Comparison of ENCODE assay signal across 20 mouse cellular contexts in the genomic region with DNA sequence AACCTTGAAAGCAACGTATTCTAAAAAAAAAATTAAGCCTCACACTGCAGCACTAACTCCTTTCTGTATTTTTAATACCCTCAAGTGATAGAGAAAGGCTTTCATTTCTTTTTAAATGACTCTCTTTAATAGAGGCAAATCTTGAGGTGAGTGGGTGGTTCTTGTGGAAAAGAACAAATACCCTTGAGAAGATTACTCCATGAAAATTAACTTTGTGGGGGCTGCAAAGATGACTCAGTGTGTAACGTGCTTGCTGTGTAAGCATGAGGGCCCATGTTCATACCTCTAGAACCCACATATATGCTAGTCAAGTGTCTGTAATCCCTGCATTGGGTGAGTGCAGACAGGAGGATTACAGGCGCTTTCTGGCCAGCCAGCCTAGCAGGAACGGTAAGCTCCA. TPM values are rescaled to one million over a fixed set of nuclear protein-coding genes. Genes with fewer than 3 reads are reported as not detected.
DNase-seq lines count a peak whose midpoint lies in the region; ATAC-seq lines count a peak whose summit lies in the region.
"Had no signal": no experiment of that assay in that cellular context is flagged by ENCODE, and none has a peak within 500 bp of the region (broad histone marks: within the 10 kb centered on the region; RNA-seq: fewer than 3 reads in every experiment).

No protein-coding gene starts in this region.

- peaks cover 14% of the 10 kb centered on the region; the same call in 1 of the 2 replicates for H3K4me1 ChIP-seq in forebrain, embryonic 13.5 days
- H3K4me1 ChIP-seq: embryonic facial prominence, embryonic 12.5 days; forebrain, embryonic 12.5 days; heart, embryonic 13.5 days; hindbrain, embryonic 15.5 days had no signal

- intact Hi-C loops in left cerebral cortex, postnatal 4 days (cut with DNase I) = no loop called here

- H3K27ac ChIP-seq in forebrain, embryonic 13.5 days = no peak overlapping the region
- H3K27ac ChIP-seq: embryonic facial prominence, embryonic 12.5 days; forebrain, embryonic 12.5 days; heart, embryonic 13.5 days; hindbrain, embryonic 15.5 days had no signal

- no peak for DNase-seq in frontal cortex, postnatal 10 days (ENCODE audit: low spot score in 2 of 2)
- DNase-seq in left cerebral cortex, adult 9 months (ENCODE audit: low spot score in 2 of 2) = peak; percentile 22 to 79
- no peak for DNase-seq in left cerebral cortex, postnatal 4 days
- peak; percentile 20 to 34 for DNase-seq in right cerebral cortex, adult 2 months (ENCODE audit: low spot score in 2 of 2)
- DNase-seq in right cerebral cortex, postnatal 10 days (ENCODE audit: low spot score in 2 of 2) = no peak
- DNase-seq: adrenal gland, postnatal 10 days; cerebellum, adult 11-12 months; cerebellum, adult 9-10 months; cerebellum, postnatal 25 days; forebrain, postnatal 0 days; gastrocnemius, postnatal 36 days; heart, adult 11 months; heart, postnatal 36 days had no signal

- H3K4me2 ChIP-seq in forebrain, embryonic 13.5 days = no peak overlapping the region
- H3K4me2 ChIP-seq: embryonic facial prominence, embryonic 12.5 days; forebrain, embryonic 12.5 days; heart, embryonic 13.5 days; hindbrain, embryonic 15.5 days had no signal

- peaks cover 6% of the 10 kb centered on the region; the same call in 1 of the 2 replicates for H3K9me3 ChIP-seq in forebrain, embryonic 13.5 days (replicated peaks)
- H3K9me3 ChIP-seq: embryonic facial prominence, embryonic 12.5 days; forebrain, embryonic 12.5 days had no signal

- H3K9ac ChIP-seq in forebrain, embryonic 13.5 days = no peak overlapping the region
- H3K9ac ChIP-seq: embryonic facial prominence, embryonic 12.5 days; forebrain, embryonic 12.5 days; forebrain, postnatal 0 days; heart, embryonic 13.5 days; hindbrain, embryonic 15.5 days had no signal

- WGBS in forebrain, embryonic 13.5 days = 85% methylated on average over 4 of the region's 4 CpGs

- ATAC-seq in frontal cortex, adult (ENCODE audit: low TSS enrichment) = peak; percentile 83
- no peak for ATAC-seq in forebrain, embryonic 13.5 days
- ATAC-seq: forebrain, postnatal 0 days had no signal

- H3K4me3 ChIP-seq in forebrain, embryonic 13.5 days = no peak overlapping the region
- H3K4me3 ChIP-seq: embryonic facial prominence, embryonic 12.5 days; forebrain, embryonic 12.5 days; heart, embryonic 13.5 days; hindbrain, embryonic 15.5 days had no signal

- no peaks in the 10 kb centered on the region for H3K36me3 ChIP-seq in forebrain, embryonic 13.5 days (ENCODE audit: poor library complexity, severe bottlenecking)
- H3K36me3 ChIP-seq: embryonic facial prominence, embryonic 12.5 days; forebrain, embryonic 12.5 days; heart, embryonic 13.5 days; hindbrain, embryonic 15.5 days had no signal

- no peaks in the 10 kb centered on the region for H3K27me3 ChIP-seq in forebrain, embryonic 13.5 days
- H3K27me3 ChIP-seq: embryonic facial prominence, embryonic 12.5 days; forebrain, embryonic 12.5 days; heart, embryonic 13.5 days had no signal

RNA-seq across cellular contexts. Expression of a gene that starts 49.3 kb away (rescaled TPM):
- 10 to 100 TPM; 13.7 TPM for total RNA-seq in left cerebral cortex, postnatal 4 days (2021)
- polyA plus RNA-seq in forebrain, embryonic 13.5 days (2015; fragmentation: Nextera tagmentation; extraction: Ambion mirVana) = 3.2 and 3.6 TPM in 2 replicates
- polyA plus RNA-seq: heart, postnatal 0 days had no signal

Comparison
In these comparisons a context has a peak if more than half of its experiments do, and no peak if none do; other contexts are left out.
1. DNase-seq: peak in left cerebral cortex, adult 9 months (2 of 2) and right cerebral cortex, adult 2 months (2 of 2); none in frontal cortex, postnatal 10 days (0 of 2), left cerebral cortex, postnatal 4 days (single experiment) and right cerebral cortex, postnatal 10 days (0 of 2).